ENCODE assay signal across 8 mouse cellular contexts in the genomic region with DNA sequence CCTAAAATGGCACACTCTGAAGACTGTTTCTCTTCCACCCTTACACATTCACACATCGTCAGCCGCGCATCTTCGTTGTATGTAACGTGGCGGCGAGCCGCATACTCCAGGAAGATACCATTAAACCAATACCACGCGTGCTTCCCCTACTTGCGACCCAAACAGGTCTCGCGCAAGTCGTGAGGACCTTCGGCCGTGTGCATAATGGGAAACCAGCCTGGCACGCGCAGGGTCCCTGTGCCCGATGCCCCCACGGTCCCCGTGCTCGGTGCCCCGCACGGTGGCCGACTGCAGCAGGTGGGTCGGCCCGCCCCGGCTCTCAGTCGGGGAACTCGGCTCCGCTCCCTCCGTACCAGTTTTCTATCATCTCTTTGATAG. TPM values are rescaled to one million over a fixed set of nuclear protein-coding genes. Genes with fewer than 3 reads are reported as not detected.
DNase-seq lines count a peak whose midpoint lies in the region; ATAC-seq and TF ChIP-seq lines count a peak whose summit lies in the region.

No protein-coding gene starts in this region.

- TF ChIP-seq EP300 in heart, postnatal 0 days (IDR thresholded peaks at IDR 0.05; ENCODE audit: low read depth) = no peak

- H3K9ac ChIP-seq in heart, postnatal 0 days (replicated peaks; ENCODE audit: low read depth, low read length) = peak overlapping the region; percentile 82
- H3K9ac ChIP-seq in forebrain, embryonic 13.5 days = peak overlapping the region; percentile 76
- peak overlapping the region; percentile 95 for H3K9ac ChIP-seq in liver, embryonic 16.5 days (ENCODE audit: low read depth, low read length)

- H3K27me3 ChIP-seq in heart, postnatal 0 days (ENCODE audit: control insufficient read depth, insufficient read depth, low read length) = no peaks in the 10 kb centered on the region
- no peaks in the 10 kb centered on the region for H3K27me3 ChIP-seq in forebrain, embryonic 13.5 days
- H3K27me3 ChIP-seq in liver, embryonic 16.5 days (ENCODE audit: control insufficient read depth, insufficient read depth, low read depth, low read length) = no peaks in the 10 kb centered on the region

- peak overlapping the region; percentile 76 for H3K4me2 ChIP-seq in heart, postnatal 0 days (ENCODE audit: low read depth, low read length)
- H3K4me2 ChIP-seq in forebrain, embryonic 13.5 days = peak overlapping the region; percentile 70
- peak overlapping the region; percentile 65 for H3K4me2 ChIP-seq in liver, embryonic 16.5 days (ENCODE audit: low read depth, low read length)

- H3K36me3 ChIP-seq in heart, postnatal 0 days (replicated peaks; ENCODE audit: control insufficient read depth, insufficient read depth, low read length) = peaks cover 13% of the 10 kb centered on the region
- peaks cover 28% of the 10 kb centered on the region for H3K36me3 ChIP-seq in forebrain, embryonic 13.5 days (ENCODE audit: poor library complexity, severe bottlenecking)
- H3K36me3 ChIP-seq in liver, embryonic 16.5 days (ENCODE audit: control insufficient read depth, insufficient read depth) = peaks cover 3% of the 10 kb centered on the region; the same call in 1 of the 2 replicates

- peak; percentile 42 for ATAC-seq in heart, postnatal 0 days (ENCODE audit: insufficient read depth, low read depth)
- peak; percentile 77 for ATAC-seq in forebrain, embryonic 13.5 days
- peak; percentile 7 for ATAC-seq in liver, embryonic 16.5 days (ENCODE audit: low read depth)

- no peaks in the 10 kb centered on the region for H3K9me3 ChIP-seq in heart, postnatal 0 days (replicated peaks; ENCODE audit: control insufficient read depth, low read length)
- no peaks in the 10 kb centered on the region for H3K9me3 ChIP-seq in forebrain, embryonic 13.5 days (replicated peaks)
- H3K9me3 ChIP-seq in liver, embryonic 16.5 days (replicated peaks; ENCODE audit: control insufficient read depth, low read length) = no peaks in the 10 kb centered on the region

- WGBS in heart, postnatal 0 days = 1% methylated on average over 32 of the region's 32 CpGs
- under 1% methylated on average over 32 of the region's 32 CpGs for WGBS in forebrain, embryonic 13.5 days
- under 1% methylated on average over 32 of the region's 32 CpGs for WGBS in liver, embryonic 16.5 days (ENCODE audit: insufficient replicate concordance)

- H3K4me3 ChIP-seq in heart, postnatal 0 days (ENCODE audit: low read depth, low read length) = peak overlapping the region; percentile 87
- H3K4me3 ChIP-seq in forebrain, embryonic 13.5 days = peak overlapping the region; percentile 93
- H3K4me3 ChIP-seq in liver, embryonic 16.5 days (ENCODE audit: low read depth, low read length) = peak overlapping the region; percentile 93

- no peak for TF ChIP-seq CTCF in heart, postnatal 0 days (IDR thresholded peaks at IDR 0.05; ENCODE audit: low read depth)

- peak; percentile 57 for DNase-seq in heart, postnatal 0 days (ENCODE audit: low spot score)
- no peak for DNase-seq in heart, adult 11 months
- DNase-seq in MN1 (ENCODE audit: low spot score) = peak; percentile 72
- DNase-seq in T-cell, adult 2 months (ENCODE audit: low spot score) = no peak
- no peak for DNase-seq in adrenal gland, adult (ENCODE audit: inconsistent age in 2 of 2, low spot score in 1 of 2)
- DNase-seq in kidney, postnatal 14 days = no peak

- peaks cover 32% of the 10 kb centered on the region for H3K4me1 ChIP-seq in heart, postnatal 0 days (ENCODE audit: control insufficient read depth, insufficient read depth)
- peaks cover 47% of the 10 kb centered on the region for H3K4me1 ChIP-seq in forebrain, embryonic 13.5 days
- peaks cover 24% of the 10 kb centered on the region for H3K4me1 ChIP-seq in liver, embryonic 16.5 days (ENCODE audit: control insufficient read depth, low read depth, low read length)

- H3K27ac ChIP-seq in heart, postnatal 0 days (ENCODE audit: low read depth) = peak overlapping the region; percentile 94
- peak overlapping the region; percentile 88 for H3K27ac ChIP-seq in forebrain, embryonic 13.5 days
- peak overlapping the region; percentile 93 for H3K27ac ChIP-seq in liver, embryonic 16.5 days (ENCODE audit: low read length)

RNA-seq across cellular contexts. Expression of a gene that starts 0.5 kb away (rescaled TPM):
- total RNA-seq in heart, postnatal 0 days (2014; rRNA removed; ENCODE audit: low replicate concordance) = 12.8 and 18.4 TPM in 2 replicates
- polyA plus RNA-seq in heart, postnatal 0 days (2015; fragmentation: Nextera tagmentation; extraction: Ambion mirVana) = 19.7 and 20.0 TPM in 2 replicates
- 35.1 and 41.0 TPM in 2 replicates for polyA plus RNA-seq in forebrain, embryonic 13.5 days (2015; fragmentation: Nextera tagmentation; extraction: Ambion mirVana)
- polyA plus RNA-seq in liver, embryonic 16.5 days (2015; fragmentation: Nextera tagmentation; extraction: Ambion mirVana) = 19.1 and 21.2 TPM in 2 replicates

RNA-seq across cellular contexts. Expression of a gene that starts 0.7 kb away (rescaled TPM):
- 28.2 and 33.0 TPM in 2 replicates for total RNA-seq in heart, postnatal 0 days (2014; rRNA removed; ENCODE audit: low replicate concordance)
- polyA plus RNA-seq in heart, postnatal 0 days (2015; fragmentation: Nextera tagmentation; extraction: Ambion mirVana) = 13.5 and 15.6 TPM in 2 replicates
- polyA plus RNA-seq in forebrain, embryonic 13.5 days (2015; fragmentation: Nextera tagmentation; extraction: Ambion mirVana) = 34.0 and 40.4 TPM in 2 replicates
- polyA plus RNA-seq in liver, embryonic 16.5 days (2015; fragmentation: Nextera tagmentation; extraction: Ambion mirVana) = 8.2 and 9.0 TPM in 2 replicates

RNA-seq across cellular contexts. Expression of a gene that starts 40.5 kb away (rescaled TPM):
- 0.04 TPM in 1 of 2 replicates, not detected in the other for total RNA-seq in heart, postnatal 0 days (2014; rRNA removed; ENCODE audit: low replicate concordance)
- polyA plus RNA-seq in heart, postnatal 0 days (2015; fragmentation: Nextera tagmentation; extraction: Ambion mirVana) = not detected in 2 replicates
- 3.4 and 5.4 TPM in 2 replicates for polyA plus RNA-seq in forebrain, embryonic 13.5 days (2015; fragmentation: Nextera tagmentation; extraction: Ambion mirVana)
- polyA plus RNA-seq in liver, embryonic 16.5 days (2015; fragmentation: Nextera tagmentation; extraction: Ambion mirVana) = 0.02 TPM in 1 of 2 replicates, not detected in the other

Comparison
In these comparisons a context has a peak if more than half of its experiments do, and no peak if none do; other contexts are left out.
1. DNase-seq: peak in heart, postnatal 0 days (single experiment) and MN1 (single experiment); none in heart, adult 11 months (single experiment), T-cell, adult 2 months (single experiment), adrenal gland, adult (0 of 2) and kidney, postnatal 14 days (single experiment).
2. ATAC-seq: peak in every context shown above with its lines; median percentile 77 in forebrain, embryonic 13.5 days; 42 in heart, postnatal 0 days; 7 in liver, embryonic 16.5 days.
3. Peak in every context shown above with its lines, with median percentiles within 50 percentile points of each other: H3K27ac ChIP-seq, H3K4me2 ChIP-seq, H3K4me3 ChIP-seq and H3K9ac ChIP-seq.